Mouse (Mus musculus) MEL-GATA-1-ER (cell line): ENCODE results near the gene Eif2d.

Source experiments
- DNase-seq: peaks from one replicate; pipeline ENCODE4 v3.0.0-alpha.2; 2012; ENCODE audit warnings: low read depth; ENCODE audit errors: extremely low read depth

The Eif2d gene

GRCm38 (mm10) chr1:131153018-131153629 lies at the start of gene Eif2d:
TSS of gene Eif2d (plus strand) at chr1:131153181.
- peak; percentile 79 for DNase-seq

GRCm38 (mm10) chr1:131103776-131104424 lies 49.1 kb upstream of the Eif2d start:
- peak; percentile 52 for DNase-seq

- DNase-seq: no peak
Measured at GRCm38 (mm10) chr1:131107575-131108308, 45.2 kb upstream of the Eif2d start.

GRCm38 (mm10) chr1:131110525-131111106 lies 42.4 kb upstream of the Eif2d start:
- no peak for DNase-seq

- no peak for DNase-seq
Measured at GRCm38 (mm10) chr1:131112576-131112975, 40.4 kb upstream of the Eif2d start.

GRCm38 (mm10) chr1:131115932-131116331 lies 37.0 kb upstream of the Eif2d start:
- no peak for DNase-seq

- no peak for DNase-seq
Measured at GRCm38 (mm10) chr1:131116430-131117011, 36.5 kb upstream of the Eif2d start.

- DNase-seq: no peak
Measured at GRCm38 (mm10) chr1:131118530-131118929, 34.5 kb upstream of the Eif2d start.

- DNase-seq: no peak
Measured at GRCm38 (mm10) chr1:131119026-131119425, 34.0 kb upstream of the Eif2d start.

- no peak for DNase-seq
Measured at GRCm38 (mm10) chr1:131121987-131122386, 31.0 kb upstream of the Eif2d start.

GRCm38 (mm10) chr1:131123522-131124265 lies 29.3 kb upstream of the Eif2d start:
- no peak for DNase-seq

- peak; percentile 97 for DNase-seq
Measured at GRCm38 (mm10) chr1:131125987-131126744, 26.8 kb upstream of the Eif2d start.

GRCm38 (mm10) chr1:131134231-131134630 lies 18.8 kb upstream of the Eif2d start:
- DNase-seq: no peak

- no peak for DNase-seq
Measured at GRCm38 (mm10) chr1:131134942-131135522, 17.9 kb upstream of the Eif2d start.

GRCm38 (mm10) chr1:131135960-131136629 lies 16.9 kb upstream of the Eif2d start:
- DNase-seq: peak; percentile 67

- no peak for DNase-seq
Measured at GRCm38 (mm10) chr1:131137111-131137510, 15.9 kb upstream of the Eif2d start.

GRCm38 (mm10) chr1:131137717-131138118 lies 15.3 kb upstream of the Eif2d start:
- no peak for DNase-seq

GRCm38 (mm10) chr1:131138191-131139016 lies 14.6 kb upstream of the Eif2d start, which contains the start of gene Dyrk3:
TSS of gene Dyrk3 (minus strand) at chr1:131138340.
- peak; percentile 92 for DNase-seq
